Mouse (Mus musculus) stomach, embryonic 14.5 days (tissue): Measurements from ENCODE around the gene Mief1. TPM values are rescaled to one million over a fixed set of nuclear protein-coding genes. Genes with fewer than 3 reads are reported as not detected.

Experiments used
- ATAC-seq: fragments of 200-750 bp; cut with Nextera tagmentation; 2 replicates; pipeline ENCODE4 v1.8.0; 2017; ENCODE audit warnings: low read depth, moderate TSS enrichment; ENCODE audit not compliant: insufficient number of reproducible peaks, insufficient read depth, low FRiP score
- H3K27ac ChIP-seq: fragments of 300-500 bp; sonication (generic); 2 replicates; pipeline ENCODE4 v1.5.1; 2014; ENCODE audit warnings: mild to moderate bottlenecking, low read length, moderate library complexity, mixed read lengths
- H3K27me3 ChIP-seq: fragments of 300-500 bp; sonication (generic); 2 replicates; pipeline ENCODE4 v1.6.1; 2014; ENCODE audit warnings: low read length, control low read depth, mixed read lengths; ENCODE audit not compliant: control insufficient read depth, insufficient read depth
- H3K36me3 ChIP-seq: fragments of 300-500 bp; sonication (generic); 2 replicates; pipeline ENCODE4 v1.6.1; 2014; ENCODE audit warnings: mild to moderate bottlenecking, control low read depth, low read length, moderate library complexity, mixed read lengths; ENCODE audit not compliant: control insufficient read depth, insufficient read depth
- H3K4me1 ChIP-seq: fragments of 300-500 bp; sonication (generic); 2 replicates; pipeline ENCODE4 v1.6.1; 2014; ENCODE audit warnings: low read length, control low read depth, mixed read lengths; ENCODE audit not compliant: control insufficient read depth, insufficient read depth
- H3K4me2 ChIP-seq: fragments of 300-500 bp; sonication (generic); replicated peaks from 2 replicates; pipeline ENCODE4 v1.6.1; 2014; ENCODE audit warnings: low read depth, low read length, control low read depth
- H3K4me3 ChIP-seq: fragments of 300-500 bp; sonication (generic); 2 replicates; pipeline ENCODE4 v1.5.1; 2014; ENCODE audit warnings: low read depth, low read length, control low read depth
- H3K9ac ChIP-seq: fragments of 300-500 bp; sonication (generic); replicated peaks from 2 replicates; pipeline ENCODE4 v1.6.1; 2014; ENCODE audit warnings: low read depth, mild to moderate bottlenecking, control low read depth, low read length, moderate library complexity, mixed read lengths
- H3K9me3 ChIP-seq: fragments of 300-500 bp; sonication (generic); 2 replicates; pipeline ENCODE4 v1.6.1; 2016; ENCODE audit warnings: low read depth, low read length, control low read depth; ENCODE audit not compliant: control insufficient read depth
- WGBS: fragments of 180-500 bp; shearing (Covaris S2); extraction: QIAGEN DNeasy Blood & Tissue Kit; methylation state at CpG from one replicate; pipeline ENCODE4 v1.1.7; 2014; 5-methylcytosine and 5-hydroxymethylcytosine counted together
- polyA plus RNA-seq: library from polyadenylated mRNA; unstranded; fragments of >200 nt; fragmentation: Nextera tagmentation; extraction: Ambion mirVana; gene quantifications from 2 replicates; pipeline ENCODE4 v1.2.1, GENCODE M21; 2014

Gene Mief1
- polyA plus RNA-seq, 1 experiment from 2014 or later, result 34.5 TPM

- 94% methylated on average over 9 of the region's 9 CpGs for WGBS
- Histone ChIP-seq H3K4me3 (peak within 1 kb of the TSS; percentile 87), H3K27ac (no peak within 1 kb of the TSS), H3K9ac (peak within 1 kb of the TSS; percentile 84; the same call in 1 of the 2 replicates), H3K27me3 (no peaks in the 10 kb centered on the region), H3K4me1 (peaks cover 7% of the 10 kb centered on the region; the same call in 1 of the 2 replicates), H3K36me3 (peaks cover 34% of the 10 kb centered on the region), H3K4me2 (peak within 1 kb of the TSS; percentile 76), H3K9me3 (no peaks in the 10 kb centered on the region)
- ATAC-seq, result no peak
These were observed 1.7 kb downstream of the Mief1 start, which contains the start of gene AC140267.1 for GRCm38 (mm10) chr15:80235535-80235934. AC140267.1 (plus strand) TSS chr15:80235835.

DNA sequence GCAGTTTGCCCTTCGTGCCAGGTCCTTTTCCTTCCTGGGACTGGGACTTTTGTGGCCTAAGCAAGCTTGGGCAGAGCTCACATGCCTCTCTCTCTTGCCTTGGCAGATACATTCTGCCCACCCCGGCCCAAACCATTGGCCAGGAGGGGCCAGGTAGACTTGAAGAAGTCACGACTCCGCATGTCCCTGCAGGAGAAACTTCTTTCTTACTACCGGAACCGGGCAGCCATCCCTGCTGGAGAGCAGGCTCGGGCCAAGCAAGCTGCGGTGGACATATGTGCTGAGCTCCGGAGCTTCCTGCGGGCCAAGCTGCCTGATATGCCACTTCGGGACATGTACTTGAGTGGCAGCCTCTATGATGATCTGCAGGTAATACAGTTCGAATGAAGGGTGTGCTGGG is 14.3 kb downstream of the Mief1 start:
- Histone ChIP-seq H3K36me3 (peaks cover 79% of the 10 kb centered on the region), H3K9me3 (no peaks in the 10 kb centered on the region), H3K9ac (no peak overlapping the region), H3K27ac (no peak overlapping the region), H3K4me3 (no peak overlapping the region), H3K4me1 (peaks cover 8% of the 10 kb centered on the region; the same call in 1 of the 2 replicates), H3K4me2 (no peak overlapping the region), H3K27me3 (no peaks in the 10 kb centered on the region)
- ATAC-seq, result no peak
- 93% methylated on average over 12 of the region's 12 CpGs for WGBS

- H3K4me3 ChIP-seq, result no peak overlapping the region
- no peaks in the 10 kb centered on the region for H3K27me3 ChIP-seq
- H3K4me1 ChIP-seq, result peaks cover 11% of the 10 kb centered on the region; the same call in 1 of the 2 replicates
- H3K36me3 ChIP-seq, result peaks cover 75% of the 10 kb centered on the region
- WGBS, result 95% methylated on average over 1 of the region's 1 CpGs
- H3K9me3 ChIP-seq, result no peaks in the 10 kb centered on the region
- no peak overlapping the region for H3K9ac ChIP-seq
- ATAC-seq, result no peak
- no peak overlapping the region for H3K27ac ChIP-seq
- no peak overlapping the region for H3K4me2 ChIP-seq
These were observed 14.8 kb downstream of the Mief1 start for GRCm38 (mm10) chr15:80248596-80248995.

DNA sequence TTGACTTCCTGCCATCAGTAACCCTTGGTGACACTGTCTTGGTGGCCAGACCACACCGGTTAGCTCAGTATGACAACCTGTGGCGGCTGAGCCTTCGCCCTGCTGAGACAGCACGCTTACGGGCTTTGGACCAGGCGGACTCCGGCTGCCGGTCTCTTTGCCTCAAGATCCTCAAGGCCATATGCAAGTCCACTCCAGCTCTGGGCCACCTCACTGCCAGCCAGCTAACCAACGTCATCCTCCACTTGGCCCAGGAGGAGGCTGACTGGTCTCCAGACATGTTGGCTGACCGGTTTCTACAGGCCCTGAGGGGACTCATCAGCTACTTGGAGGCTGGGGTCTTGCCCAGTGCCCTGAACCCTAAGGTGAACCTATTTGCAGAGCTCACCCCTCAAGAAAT is 15.9 kb downstream of the Mief1 start:
- Histone ChIP-seq H3K27me3 (no peaks in the 10 kb centered on the region), H3K4me2 (no peak overlapping the region), H3K9me3 (no peaks in the 10 kb centered on the region), H3K4me3 (no peak overlapping the region), H3K4me1 (peaks cover 19% of the 10 kb centered on the region; the same call in 1 of the 2 replicates), H3K9ac (no peak overlapping the region), H3K36me3 (peaks cover 65% of the 10 kb centered on the region), H3K27ac (no peak overlapping the region)
- WGBS, result 96% methylated on average over 10 of the region's 10 CpGs
- ATAC-seq, result no peak

DNA sequence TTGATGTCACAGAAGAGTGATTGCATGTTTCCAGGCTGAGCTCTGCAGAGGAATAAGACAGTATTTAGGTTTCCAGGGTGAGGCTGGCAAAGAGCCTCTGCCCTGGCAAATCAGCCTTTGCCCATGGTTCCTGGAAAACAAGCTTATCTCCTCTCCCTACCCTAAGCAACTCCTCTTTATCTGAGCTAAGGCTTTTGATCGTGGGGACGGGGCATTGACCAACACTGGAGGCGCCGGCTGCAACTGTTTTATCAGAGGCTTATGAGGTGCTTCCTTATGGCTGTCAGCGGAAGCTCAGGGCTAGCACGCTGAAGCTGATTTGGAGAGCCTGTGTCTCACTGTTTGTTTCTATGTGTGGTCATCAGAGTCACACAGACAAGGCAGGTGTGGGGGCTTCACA is 16.8 kb downstream of the Mief1 start:
- 87% methylated on average over 6 of the region's 6 CpGs for WGBS
- no peak overlapping the region for H3K9ac ChIP-seq
- no peak overlapping the region for H3K4me2 ChIP-seq
- peaks cover 60% of the 10 kb centered on the region for H3K36me3 ChIP-seq
- no peak overlapping the region for H3K27ac ChIP-seq
- H3K9me3 ChIP-seq, result no peaks in the 10 kb centered on the region
- no peak overlapping the region for H3K4me3 ChIP-seq
- no peaks in the 10 kb centered on the region for H3K27me3 ChIP-seq
- no peak for ATAC-seq
- peaks cover 19% of the 10 kb centered on the region; the same call in 1 of the 2 replicates for H3K4me1 ChIP-seq

DNA sequence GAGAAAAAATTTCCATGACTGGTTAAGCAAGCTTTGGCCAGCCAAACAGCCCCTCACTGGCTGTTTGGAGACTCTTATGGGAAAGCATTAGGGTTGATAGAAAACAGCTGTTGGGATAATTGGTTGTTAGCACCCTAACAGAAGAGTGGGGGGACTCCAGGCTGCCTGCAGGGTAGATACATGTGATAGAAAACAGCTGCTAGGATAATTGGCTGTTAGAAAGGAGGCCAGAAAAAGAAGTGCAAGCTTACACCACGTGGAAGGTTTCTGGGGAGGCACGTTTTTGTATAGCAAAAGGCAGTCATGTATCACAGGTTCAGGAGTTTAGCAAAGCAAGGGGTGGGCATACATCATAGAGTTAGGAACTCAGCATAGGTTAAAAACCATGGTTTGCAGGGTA is 19.7 kb downstream of the Mief1 start:
- no peak for ATAC-seq
- H3K4me1 ChIP-seq, result peaks cover 29% of the 10 kb centered on the region
- no peaks in the 10 kb centered on the region for H3K9me3 ChIP-seq
- peaks cover 51% of the 10 kb centered on the region for H3K36me3 ChIP-seq
- H3K27ac ChIP-seq, result peak overlapping the region; percentile 99
- H3K4me2 ChIP-seq, result peak overlapping the region; percentile 1; the same call in 1 of the 2 replicates
- no peaks in the 10 kb centered on the region for H3K27me3 ChIP-seq
- no peak overlapping the region for H3K9ac ChIP-seq
- WGBS, result 34% methylated on average over 2 of the region's 2 CpGs
- no peak overlapping the region for H3K4me3 ChIP-seq

DNA sequence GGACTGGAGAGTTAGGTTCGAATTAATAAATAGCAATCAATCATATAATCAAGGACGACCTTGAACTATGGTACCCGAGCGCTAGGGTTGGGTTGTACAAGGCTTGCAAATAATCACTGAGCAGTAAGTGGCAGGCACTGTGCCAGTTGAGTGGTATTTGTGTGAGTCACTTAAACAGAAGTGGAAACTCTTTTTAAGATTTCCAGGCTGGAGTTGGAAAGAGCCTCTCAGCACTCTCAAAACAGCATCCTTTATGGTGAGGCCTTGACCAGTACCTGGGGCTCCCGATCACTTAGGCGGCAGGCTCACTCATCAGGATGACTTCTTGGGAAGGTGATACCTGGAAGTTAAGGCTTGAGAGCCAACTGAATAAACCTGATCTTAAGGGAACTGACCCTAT is 20.4 kb downstream of the Mief1 start:
- Histone ChIP-seq H3K4me3 (peak overlapping the region; percentile 100), H3K27ac (peak overlapping the region; percentile 99), H3K4me2 (peak overlapping the region; percentile 79), H3K9ac (peak overlapping the region; percentile 50), H3K9me3 (no peaks in the 10 kb centered on the region), H3K27me3 (no peaks in the 10 kb centered on the region), H3K4me1 (peaks cover 31% of the 10 kb centered on the region), H3K36me3 (peaks cover 44% of the 10 kb centered on the region)
- 37% methylated on average over 6 of the region's 6 CpGs for WGBS
- no peak for ATAC-seq

GRCm38 (mm10) chr15:80254847-80255645 is 21.2 kb downstream of the Mief1 start, which contains the start of gene Atf4:
Atf4 (plus strand) TSS chr15:80255184.
- Histone ChIP-seq H3K4me1 (peaks cover 33% of the 10 kb centered on the region), H3K27ac (peak within 1 kb of the TSS; percentile 99), H3K9ac (peak within 1 kb of the TSS; percentile 100), H3K4me3 (peak within 1 kb of the TSS; percentile 100), H3K36me3 (peaks cover 36% of the 10 kb centered on the region), H3K27me3 (no peaks in the 10 kb centered on the region), H3K4me2 (peak within 1 kb of the TSS; percentile 96), H3K9me3 (no peaks in the 10 kb centered on the region)
- ATAC-seq, result peak; percentile 95
- WGBS, result under 1% methylated on average over 62 of the region's 62 CpGs
